Mouse (Mus musculus): Measurements from ENCODE around the gene Ahdc1.

Ahdc1 gene

DNA sequence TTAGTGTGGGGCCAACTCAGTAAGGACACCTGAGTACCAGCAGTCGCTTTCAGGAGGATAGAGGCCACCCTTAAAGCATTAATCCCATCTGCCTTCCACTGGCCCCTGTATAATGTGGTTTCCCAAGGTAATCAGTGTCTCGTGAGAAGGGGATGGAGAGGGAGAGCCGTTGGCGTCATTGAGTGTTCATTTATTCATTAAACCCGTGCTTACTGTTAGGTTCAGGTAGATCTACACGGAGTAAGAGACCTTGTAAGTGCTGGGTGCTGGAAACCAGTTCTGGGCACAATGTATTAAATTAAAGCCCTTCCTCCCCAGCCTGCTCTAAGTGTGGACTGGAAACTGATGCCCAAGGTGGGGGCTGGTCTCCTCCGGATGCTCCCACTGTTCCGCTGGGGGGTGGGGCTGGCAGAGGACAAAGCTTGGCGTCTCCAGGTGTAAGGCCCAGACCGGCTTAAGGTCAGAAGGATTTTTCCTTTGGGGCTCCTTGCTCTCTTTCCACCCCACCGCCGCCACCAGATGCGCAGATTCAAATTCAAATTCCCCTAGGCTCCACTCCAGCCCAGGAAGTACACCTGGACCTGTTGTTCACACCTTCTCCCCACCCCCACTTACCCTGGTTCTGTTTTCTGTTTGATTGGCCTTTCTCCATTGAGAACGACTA lies 29.3 kb downstream of the Ahdc1 start:
- peak in 1 of 2 experiments; percentile 63 for DNase-seq

DNA sequence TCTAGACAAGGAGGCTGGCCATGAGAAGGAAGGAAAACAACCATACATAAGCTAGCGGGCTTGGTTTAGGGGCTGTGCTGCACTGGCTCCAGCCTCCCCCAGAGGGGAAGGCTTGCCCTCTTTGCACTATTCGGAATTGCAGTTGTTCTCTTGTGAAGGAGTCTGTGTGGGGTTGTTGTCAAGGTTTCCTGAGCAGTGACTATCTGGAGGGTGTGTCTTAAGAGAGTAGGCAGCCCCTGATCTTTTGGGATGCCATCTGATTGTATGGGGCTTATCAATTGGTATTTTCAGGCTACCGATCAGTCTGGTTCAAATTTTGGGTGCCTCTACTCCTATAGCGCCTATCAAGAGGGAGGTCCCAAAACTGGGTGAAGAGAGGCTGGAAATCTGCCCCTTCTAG lies 31.2 kb downstream of the Ahdc1 start:
- DNase-seq = no peak

GRCm38 (mm10) chr4:133042651-133043635 lies 31.9 kb downstream of the Ahdc1 start:
- peak; percentile 57 to 80 for DNase-seq

DNA sequence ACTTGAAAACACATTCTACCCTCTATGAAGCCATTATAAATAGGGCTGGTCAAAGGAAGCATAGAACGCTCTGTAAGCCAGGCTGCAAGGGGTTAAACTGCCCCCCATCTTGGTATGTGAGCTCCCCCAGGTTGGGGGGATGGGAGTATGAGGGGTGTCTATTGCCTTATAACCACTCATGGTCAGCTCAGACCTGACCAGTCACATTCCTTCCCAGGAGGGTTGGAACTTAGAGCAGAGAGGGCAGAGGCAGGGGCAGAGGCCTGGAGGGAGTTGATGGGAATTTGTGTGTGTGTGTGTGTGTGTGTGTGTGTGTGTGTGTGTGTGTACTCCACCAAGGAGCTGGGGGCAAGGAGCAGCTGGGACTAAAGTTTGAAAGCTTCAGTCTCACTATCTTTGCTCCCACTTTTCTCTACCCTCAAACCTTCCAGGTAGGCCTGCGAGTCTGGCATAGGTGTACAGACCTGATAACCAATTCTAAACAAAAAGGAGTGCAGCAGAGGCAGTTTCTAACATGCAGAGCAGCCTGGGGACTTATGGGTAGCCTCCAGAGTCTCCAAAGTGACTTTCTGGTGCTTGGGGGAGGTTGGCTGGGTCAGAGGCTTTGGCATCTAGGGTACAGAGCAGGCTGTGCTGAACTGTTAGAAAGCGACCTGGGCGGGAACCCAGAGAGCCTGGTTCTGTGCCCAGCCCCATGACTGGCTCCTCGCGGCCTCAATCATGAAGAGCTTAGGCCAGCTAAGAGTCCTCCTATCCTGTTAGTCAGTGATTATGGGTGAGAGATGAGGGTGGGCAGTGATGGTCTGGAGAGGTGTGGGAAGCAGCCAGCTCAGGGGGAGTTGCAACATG lies 33.0 kb downstream of the Ahdc1 start:
- DNase-seq = peak; percentile 76 to 89

DNA sequence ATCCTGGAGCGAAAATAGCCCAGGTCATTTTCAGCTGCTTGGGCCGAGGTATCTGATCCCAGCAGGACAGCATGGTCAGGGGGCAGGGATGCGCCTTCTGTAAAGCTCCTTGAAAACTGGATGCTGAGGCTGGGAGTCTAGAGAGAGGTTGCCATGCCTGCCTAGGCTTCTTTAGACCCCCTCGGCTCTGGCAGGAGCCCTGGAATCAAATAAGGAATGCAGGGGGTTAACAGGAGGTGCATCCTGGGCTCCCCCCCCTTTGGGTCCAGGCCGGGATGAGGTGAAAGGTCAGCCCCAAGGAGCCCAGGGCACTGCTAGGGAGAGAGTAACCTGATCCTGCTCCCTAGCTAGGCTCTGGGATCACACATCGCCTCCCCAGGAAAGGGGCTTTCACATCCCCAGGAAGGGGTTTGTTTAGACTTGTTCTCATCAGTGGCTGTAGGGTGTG lies 33.6 kb downstream of the Ahdc1 start:
- no peak for DNase-seq

GRCm38 (mm10) chr4:133045771-133046474 lies 34.9 kb downstream of the Ahdc1 start:
- DNase-seq = no peak

DNA sequence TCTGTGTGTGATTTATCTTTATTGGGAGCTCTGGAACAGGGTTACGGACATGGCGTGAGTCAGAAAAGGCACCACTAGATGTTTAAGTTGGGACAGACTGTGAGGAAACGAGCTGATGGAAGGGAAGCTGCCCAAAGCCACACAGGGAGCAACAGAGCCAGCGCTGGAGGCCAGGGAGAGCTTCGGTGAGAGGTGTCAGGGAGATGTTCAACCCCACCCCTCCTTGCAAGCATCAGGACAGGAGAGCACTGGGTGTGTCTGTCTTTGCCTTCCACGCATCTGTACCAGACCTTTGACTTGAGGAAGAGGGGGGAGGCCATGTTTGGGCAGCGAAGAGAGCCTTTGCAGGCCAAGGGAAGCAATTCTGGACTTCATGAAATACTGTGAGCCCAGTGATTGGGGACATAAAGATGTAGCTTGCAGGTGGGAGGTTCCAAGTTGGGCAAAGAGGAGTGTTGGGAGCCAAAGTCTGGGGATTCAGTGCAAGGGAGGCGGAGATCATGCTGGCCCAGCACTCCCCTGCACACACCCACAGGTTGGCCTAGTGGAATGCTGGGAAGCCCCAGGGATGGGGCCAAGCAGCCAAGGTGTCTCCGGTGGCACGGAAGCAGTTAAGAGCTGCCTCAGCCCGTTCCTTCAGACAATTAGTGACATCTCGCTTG lies 35.8 kb downstream of the Ahdc1 start:
- DNase-seq = peak; percentile 41 to 80

- DNase-seq = peak in 1 of 2 experiments; percentile 71
Observed at GRCm38 (mm10) chr4:133047353-133048105, 36.5 kb downstream of the Ahdc1 start.

DNA sequence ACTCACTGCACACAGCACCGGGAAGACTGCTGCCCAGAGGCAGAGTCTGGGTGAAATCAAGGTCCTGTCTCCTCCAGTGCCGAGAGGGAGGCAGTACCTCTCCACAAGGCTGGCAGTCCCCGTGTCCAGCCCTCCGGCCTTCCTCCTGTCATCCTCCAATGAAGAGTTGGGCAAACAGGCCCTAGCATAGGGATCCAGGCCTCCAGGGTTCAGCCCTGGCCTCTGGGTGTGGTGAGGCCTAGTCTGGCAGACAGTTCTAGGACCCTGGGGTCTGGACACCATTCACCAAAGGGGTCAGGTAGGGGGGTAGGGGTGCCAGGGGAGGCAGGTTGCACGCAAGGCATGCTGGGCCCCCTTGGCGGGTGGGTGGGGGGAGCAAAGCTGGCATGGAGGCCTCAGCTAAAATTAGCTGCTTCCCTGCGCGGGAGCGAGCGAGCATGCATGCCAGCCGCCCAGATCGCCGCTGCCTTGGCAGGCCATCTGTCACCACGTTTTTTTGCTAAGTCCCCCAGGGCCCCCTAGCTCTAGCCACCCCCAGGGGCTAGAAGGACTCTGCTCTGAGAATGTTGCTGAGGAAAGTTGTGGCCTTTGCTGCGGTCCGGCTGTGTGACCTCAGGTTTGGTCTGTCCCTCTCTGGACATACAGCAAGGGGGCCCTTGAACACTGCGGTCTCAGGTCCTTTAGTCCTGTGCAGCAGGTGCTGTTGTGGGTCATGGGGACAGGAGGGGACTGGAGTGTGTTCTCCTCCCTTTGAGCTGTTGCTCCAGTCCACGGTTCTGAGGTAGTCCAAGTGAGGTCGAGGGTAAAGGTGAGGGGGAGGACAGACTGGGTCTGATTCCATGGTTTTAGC lies 38.2 kb downstream of the Ahdc1 start:
- peak in 1 of 2 experiments; percentile 63 for DNase-seq

DNA sequence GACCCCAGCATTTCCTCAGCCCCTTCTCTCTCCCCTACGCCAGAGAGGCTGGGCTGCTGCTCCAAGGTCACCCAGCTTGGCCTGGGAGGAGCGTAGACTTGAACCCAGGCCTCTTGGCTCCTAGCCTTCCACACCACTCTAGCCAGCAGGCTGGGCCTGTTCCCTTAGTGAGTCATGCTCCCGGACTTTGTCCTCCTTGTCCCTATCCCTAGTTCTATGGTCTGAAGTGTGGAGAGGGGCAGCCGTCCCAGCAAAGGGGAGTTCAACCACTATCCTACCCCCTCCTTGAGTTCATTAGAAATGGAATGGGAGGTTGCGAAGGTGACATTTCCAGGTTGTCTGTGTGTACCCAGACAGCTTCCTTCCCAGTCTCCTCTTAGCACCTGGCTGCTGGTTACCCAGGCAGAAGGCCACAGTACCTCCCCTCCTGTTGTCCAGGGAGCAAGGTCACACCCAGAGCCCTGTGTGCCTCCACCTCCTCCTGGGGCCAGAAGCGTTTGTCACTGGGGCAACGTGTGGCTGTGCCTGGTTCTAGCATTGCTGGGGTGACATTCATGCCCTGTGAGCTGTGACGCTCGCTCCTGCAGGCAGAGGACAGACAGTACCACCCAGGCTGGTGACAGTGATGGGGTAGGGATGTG lies 39.3 kb downstream of the Ahdc1 start:
- DNase-seq = peak; percentile 69 to 88

DNA sequence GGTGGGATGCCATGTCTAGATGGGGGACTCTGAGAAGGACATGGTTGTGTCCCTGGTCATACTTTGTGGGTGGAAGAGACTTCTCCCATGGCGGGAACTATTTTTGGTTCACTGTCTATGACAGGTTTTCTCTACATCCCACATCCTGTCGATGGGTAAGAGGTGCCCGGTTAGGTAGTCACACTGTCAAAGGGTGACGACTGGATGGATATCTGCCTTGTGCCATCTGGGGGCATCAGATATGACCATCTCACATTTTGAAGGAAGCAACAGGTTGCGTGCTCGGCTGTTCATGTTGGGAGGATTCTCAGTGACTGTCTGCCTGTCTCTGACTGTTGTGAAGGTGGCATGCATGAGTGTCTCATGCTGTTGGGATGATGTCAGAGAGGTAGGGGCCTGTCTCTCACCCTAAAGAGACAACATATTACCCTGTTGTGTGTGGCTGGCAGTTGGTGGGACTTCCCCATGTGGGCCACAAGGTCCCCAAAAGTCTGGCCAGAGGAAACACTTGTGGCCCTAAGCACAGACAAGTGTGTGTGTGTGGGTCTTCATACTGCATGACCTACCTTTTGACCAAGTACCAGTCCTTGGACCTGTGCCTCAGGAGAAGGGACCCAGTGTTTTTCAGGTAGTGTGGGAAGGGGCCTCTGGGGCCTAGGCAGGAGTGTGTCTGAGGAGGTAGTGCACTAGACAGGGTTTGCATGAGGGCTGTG lies 39.9 kb downstream of the Ahdc1 start:
- no peak for DNase-seq

GRCm38 (mm10) chr4:133051550-133051865 lies 40.4 kb downstream of the Ahdc1 start:
- no peak for DNase-seq

- DNase-seq = no peak
Observed at GRCm38 (mm10) chr4:133052029-133052745, 41.1 kb downstream of the Ahdc1 start.

- DNase-seq = no peak
Observed at GRCm38 (mm10) chr4:133052995-133053572, 42.0 kb downstream of the Ahdc1 start.

- no peak for DNase-seq
Observed at GRCm38 (mm10) chr4:133054530-133054929, 43.5 kb downstream of the Ahdc1 start.

- peak in 1 of 2 experiments; percentile 64 for DNase-seq
Observed at GRCm38 (mm10) chr4:133055163-133055951, 44.3 kb downstream of the Ahdc1 start.
